8 mouse cellular contexts compared by ENCODE assay signal in the genomic region with DNA sequence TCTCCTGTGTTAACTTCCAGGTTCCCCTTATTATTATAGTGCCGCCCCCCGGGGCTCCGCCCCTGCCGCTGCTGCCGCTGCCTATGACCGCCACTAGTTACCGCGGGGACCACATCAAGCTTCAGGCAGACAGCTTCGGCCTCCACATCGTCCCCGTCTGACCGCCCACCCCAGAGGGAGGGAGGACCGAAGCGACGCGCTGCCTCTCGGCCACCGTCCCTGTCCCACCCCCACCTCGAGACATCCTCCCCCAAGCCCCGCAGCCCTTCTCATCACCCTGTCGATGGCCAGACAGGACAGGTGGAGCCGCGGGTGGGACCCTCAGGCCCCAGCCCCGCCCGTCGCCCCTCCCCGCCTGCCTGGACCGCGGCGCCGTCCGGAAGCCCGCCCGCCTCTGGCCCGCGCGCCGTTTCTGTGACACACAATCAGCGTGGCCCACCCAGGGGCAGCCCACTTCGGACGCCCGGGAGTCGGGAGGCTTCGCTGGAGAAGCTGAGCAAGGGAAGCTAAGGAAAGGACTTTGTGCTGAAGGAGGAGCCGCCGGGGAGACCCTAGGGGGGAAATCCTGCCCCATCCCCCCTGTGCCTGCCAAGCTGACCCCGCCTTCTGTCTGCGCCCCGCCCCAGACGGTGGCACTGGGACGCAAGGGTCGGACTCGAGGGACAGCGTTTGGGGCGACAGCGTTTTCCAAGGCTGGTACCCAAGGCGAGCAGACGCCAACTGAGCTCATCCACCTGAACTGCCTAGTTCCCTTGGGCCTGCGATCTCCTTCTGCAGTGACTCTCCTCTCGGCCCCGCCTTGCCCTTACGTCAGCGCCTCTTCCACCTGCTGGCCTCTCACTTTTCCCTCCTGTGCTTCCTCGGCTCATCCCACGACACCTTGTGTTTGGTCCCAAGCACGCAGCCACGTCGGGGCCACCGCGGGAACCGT.
DNase-seq lines count a peak whose midpoint lies in the region; ATAC-seq and TF ChIP-seq lines count a peak whose summit lies in the region.

No protein-coding gene starts in this region.

- peak; percentile 41 for ATAC-seq in lung, postnatal 0 days

- DNase-seq in layer of hippocampus, adult 2 months (ENCODE audit: low spot score in 2 of 2) = no peak
- no peak for DNase-seq in layer of hippocampus, adult 11-12 months (ENCODE audit: low spot score)
- peak; percentile 59 for DNase-seq in embryo, embryonic 10.5 days (ENCODE audit: low spot score)
- peak; percentile 6 to 7 for DNase-seq in heart, postnatal 36 days
- peak; percentile 24 for DNase-seq in lung, postnatal 0 days (ENCODE audit: low spot score)
- peak; percentile 49 for DNase-seq in testis, postnatal 10 days (ENCODE audit: low spot score)
- DNase-seq in ovary, postnatal 14 days (ENCODE audit: low spot score) = no peak
- DNase-seq in left cerebral cortex, postnatal 14 days (ENCODE audit: low spot score in 2 of 2) = no peak

- H3K9me3 ChIP-seq in lung, postnatal 0 days (ENCODE audit: low read length) = no peaks in the 10 kb centered on the region

- 1% methylated on average over 68 of the region's 71 CpGs for WGBS in lung, postnatal 0 days

- H3K4me2 ChIP-seq in lung, postnatal 0 days (replicated peaks; ENCODE audit: low read depth, low read length) = peak overlapping the region; percentile 76

- H3K27ac ChIP-seq in layer of hippocampus, adult 2 months = peak overlapping the region; percentile 77
- H3K27ac ChIP-seq in lung, postnatal 0 days (ENCODE audit: low read length) = no peak overlapping the region

- H3K4me3 ChIP-seq in layer of hippocampus, adult 2 months = peak overlapping the region; percentile 54
- H3K4me3 ChIP-seq in lung, postnatal 0 days (ENCODE audit: low read depth, low read length) = peak overlapping the region; percentile 44

- no peak for TF ChIP-seq CTCF in layer of hippocampus, adult 2 months (conservative IDR thresholded peaks at IDR 0.05)
- no peak for TF ChIP-seq CTCF in lung, postnatal 0 days (IDR thresholded peaks at IDR 0.05)

- no peak overlapping the region for H3K9ac ChIP-seq in lung, postnatal 0 days (replicated peaks; ENCODE audit: low read depth)

- no peaks in the 10 kb centered on the region for H3K36me3 ChIP-seq in lung, postnatal 0 days (ENCODE audit: insufficient read depth, low read length)

- intact Hi-C loops in heart, postnatal 36 days (cut with DNase I) = no loop called here
- intact Hi-C loops in left cerebral cortex, postnatal 14 days (cut with DNase I) = no loop called here

- TF ChIP-seq EP300 in lung, postnatal 0 days (IDR thresholded peaks at IDR 0.05) = no peak

- H3K4me1 ChIP-seq in lung, postnatal 0 days (ENCODE audit: insufficient read depth, low read depth, low read length) = peaks cover 19% of the 10 kb centered on the region; the same call in 1 of the 2 replicates

- peaks cover 64% of the 10 kb centered on the region for H3K27me3 ChIP-seq in lung, postnatal 0 days (replicated peaks; ENCODE audit: insufficient read depth, low read length)

Comparison
In these comparisons a context has a peak if more than half of its experiments do, and no peak if none do; other contexts are left out.
1. DNase-seq: peak in embryo, embryonic 10.5 days (single experiment), heart, postnatal 36 days (2 of 2), lung, postnatal 0 days (single experiment) and testis, postnatal 10 days (single experiment); none in layer of hippocampus, adult 2 months (0 of 2), layer of hippocampus, adult 11-12 months (single experiment), ovary, postnatal 14 days (single experiment) and left cerebral cortex, postnatal 14 days (0 of 2).